34 mouse cellular contexts compared by ENCODE assay signal in the genomic region with DNA sequence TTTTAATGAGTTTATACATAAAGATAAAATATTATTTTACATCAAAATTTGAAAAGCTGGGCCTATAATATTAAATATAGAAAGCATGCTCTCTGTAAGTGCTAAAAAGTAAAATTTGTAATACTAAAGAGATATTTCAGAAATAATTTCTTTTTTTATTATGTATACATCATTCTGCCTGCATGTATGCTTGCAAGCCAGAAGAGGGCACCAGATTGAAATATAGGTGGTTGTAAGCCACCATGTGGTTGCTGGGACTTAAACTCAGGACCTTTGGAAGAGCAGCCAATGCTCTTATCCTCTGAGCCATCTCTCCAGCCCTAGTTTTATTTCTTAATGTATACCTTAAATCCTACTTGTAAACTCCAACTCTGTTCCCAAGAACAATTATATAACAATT.
DNase-seq lines count a peak whose midpoint lies in the region; ATAC-seq and TF ChIP-seq lines count a peak whose summit lies in the region.
"Had no signal": no experiment of that assay in that cellular context is flagged by ENCODE, and none has a peak within 500 bp of the region (broad histone marks: within the 10 kb centered on the region; RNA-seq: fewer than 3 reads in every experiment).

No protein-coding gene starts in this region.

- H3K4me1 ChIP-seq in intestine, postnatal 0 days (replicated peaks; ENCODE audit: control insufficient read depth, insufficient read depth, low read length) = no peaks in the 10 kb centered on the region
- H3K4me1 ChIP-seq in intestine, embryonic 16.5 days (ENCODE audit: control insufficient read depth, insufficient read depth, low read length) = no peaks in the 10 kb centered on the region
- no peaks in the 10 kb centered on the region for H3K4me1 ChIP-seq in lung, embryonic 14.5 days (ENCODE audit: insufficient read depth)
- no peaks in the 10 kb centered on the region for H3K4me1 ChIP-seq in E14TG2a.4 (replicated peaks; ENCODE audit: low read depth, low read length)
- H3K4me1 ChIP-seq: embryonic facial prominence, embryonic 12.5 days; hindbrain, embryonic 12.5 days; intestine, embryonic 15.5 days; limb, embryonic 10.5 days; limb, embryonic 15.5 days; lung, embryonic 15.5 days; midbrain, embryonic 13.5 days had no signal

- no peak overlapping the region for H3K27ac ChIP-seq in intestine, postnatal 0 days (ENCODE audit: low read depth, low read length)
- no peak overlapping the region for H3K27ac ChIP-seq in intestine, embryonic 16.5 days (ENCODE audit: low read length)
- H3K27ac ChIP-seq in lung, embryonic 14.5 days (ENCODE audit: low read depth) = no peak overlapping the region
- H3K27ac ChIP-seq: embryonic facial prominence, embryonic 12.5 days; hindbrain, embryonic 12.5 days; hindbrain, postnatal 0 days; intestine, embryonic 15.5 days; limb, embryonic 10.5 days; limb, embryonic 15.5 days; liver, embryonic 14.5 days; lung, embryonic 15.5 days; macrophage; midbrain, embryonic 13.5 days had no signal

- no peak overlapping the region for H3K4me2 ChIP-seq in intestine, postnatal 0 days (replicated peaks; ENCODE audit: low read depth)
- H3K4me2 ChIP-seq in intestine, embryonic 16.5 days (ENCODE audit: low read depth, low read length) = no peak overlapping the region
- no peak overlapping the region for H3K4me2 ChIP-seq in lung, embryonic 14.5 days
- H3K4me2 ChIP-seq: embryonic facial prominence, embryonic 12.5 days; heart, embryonic 11.5 days; hindbrain, embryonic 12.5 days; intestine, embryonic 15.5 days; limb, embryonic 15.5 days; lung, embryonic 15.5 days; midbrain, embryonic 13.5 days had no signal

- H3K9ac ChIP-seq in intestine, postnatal 0 days (ENCODE audit: low read depth, low read length) = no peak overlapping the region
- H3K9ac ChIP-seq in intestine, embryonic 16.5 days (ENCODE audit: low read depth, low read length) = no peak overlapping the region
- no peak overlapping the region for H3K9ac ChIP-seq in lung, embryonic 14.5 days
- H3K9ac ChIP-seq: embryonic facial prominence, embryonic 12.5 days; hindbrain, embryonic 12.5 days; intestine, embryonic 15.5 days; limb, embryonic 15.5 days; liver, embryonic 14.5 days; lung, embryonic 15.5 days; midbrain, embryonic 13.5 days had no signal

- peak; percentile 28; the same call in 1 of the 2 replicates for TF ChIP-seq CTCF in intestine, postnatal 0 days (IDR thresholded peaks at IDR 0.05; ENCODE audit: low read depth)
- TF ChIP-seq CTCF in lung, embryonic 14.5 days (IDR thresholded peaks at IDR 0.05; ENCODE audit: low read depth) = 0 out of 2 replicates have a peak, but pooled peaks have one; percentile 15
- peak; percentile 18 for TF ChIP-seq CTCF in E14TG2a.4 (conservative IDR thresholded peaks at IDR 0.05; ENCODE audit: low read length)

- no peaks in the 10 kb centered on the region for H3K9me3 ChIP-seq in intestine, postnatal 0 days (ENCODE audit: control insufficient read depth)
- H3K9me3 ChIP-seq in intestine, embryonic 16.5 days (ENCODE audit: control insufficient read depth, low read length) = no peaks in the 10 kb centered on the region
- H3K9me3 ChIP-seq in lung, embryonic 14.5 days (ENCODE audit: low read depth, low read length) = no peaks in the 10 kb centered on the region
- no peaks in the 10 kb centered on the region for H3K9me3 ChIP-seq in E14TG2a.4 (ENCODE audit: low read length)
- H3K9me3 ChIP-seq: embryonic facial prominence, embryonic 12.5 days; G1E; hindbrain, embryonic 12.5 days; intestine, embryonic 15.5 days; limb, embryonic 10.5 days; limb, embryonic 15.5 days; lung, embryonic 15.5 days; midbrain, embryonic 13.5 days had no signal

- H3K4me3 ChIP-seq in intestine, postnatal 0 days (ENCODE audit: low read depth, low read length) = no peak overlapping the region
- H3K4me3 ChIP-seq in intestine, embryonic 16.5 days (ENCODE audit: low read length) = no peak overlapping the region
- H3K4me3 ChIP-seq in lung, embryonic 14.5 days (ENCODE audit: low read depth, low read length) = no peak overlapping the region
- no peak overlapping the region for H3K4me3 ChIP-seq in E14TG2a.4 (replicated peaks; ENCODE audit: low read length)
- H3K4me3 ChIP-seq: embryonic facial prominence, embryonic 12.5 days; hindbrain, embryonic 12.5 days; intestine, embryonic 15.5 days; limb, embryonic 10.5 days; limb, embryonic 15.5 days; lung, embryonic 15.5 days; midbrain, embryonic 13.5 days had no signal

- H3K36me3 ChIP-seq in intestine, postnatal 0 days (ENCODE audit: control insufficient read depth, insufficient read depth) = no peaks in the 10 kb centered on the region
- H3K36me3 ChIP-seq in intestine, embryonic 16.5 days (ENCODE audit: control insufficient read depth, insufficient read depth, low read length) = no peaks in the 10 kb centered on the region
- H3K36me3 ChIP-seq in lung, embryonic 14.5 days (ENCODE audit: insufficient read depth) = no peaks in the 10 kb centered on the region
- H3K36me3 ChIP-seq in E14TG2a.4 (ENCODE audit: insufficient read depth, low read length) = no peaks in the 10 kb centered on the region
- H3K36me3 ChIP-seq: embryonic facial prominence, embryonic 12.5 days; G1E; hindbrain, embryonic 12.5 days; intestine, embryonic 15.5 days; limb, embryonic 10.5 days; limb, embryonic 15.5 days; lung, embryonic 15.5 days; midbrain, embryonic 13.5 days had no signal

- peak; percentile 4 for DNase-seq in lung, embryonic 14.5 days
- no peak for DNase-seq in lung, postnatal 10 days
- peak; percentile 23 for DNase-seq in ZHBTc4 (ENCODE audit: low read depth, low spot score)
- DNase-seq in cerebellum, postnatal 4 days (ENCODE audit: low spot score in 2 of 2) = no peak
- DNase-seq: adrenal gland, adult 2 months; adrenal gland, postnatal 36 days; cerebellum, adult 2 months; cerebellum, postnatal 36 days; embryo, embryonic 11 days; gastrocnemius, postnatal 10 days; heart, postnatal 36 days; kidney, postnatal 25 days; right cerebral cortex, postnatal 25 days; thymus, adult 18-20 months; thymus, postnatal 25 days had no signal

- no peaks in the 10 kb centered on the region for H3K27me3 ChIP-seq in intestine, postnatal 0 days (replicated peaks; ENCODE audit: control insufficient read depth, insufficient read depth, low read length)
- no peaks in the 10 kb centered on the region for H3K27me3 ChIP-seq in intestine, embryonic 16.5 days (replicated peaks; ENCODE audit: control insufficient read depth, insufficient read depth, low read length)
- H3K27me3 ChIP-seq in lung, embryonic 14.5 days (ENCODE audit: insufficient read depth, low read length) = no peaks in the 10 kb centered on the region
- no peaks in the 10 kb centered on the region for H3K27me3 ChIP-seq in E14TG2a.4 (ENCODE audit: insufficient read depth, low read length)
- H3K27me3 ChIP-seq: embryonic facial prominence, embryonic 12.5 days; hindbrain, embryonic 12.5 days; intestine, embryonic 15.5 days; limb, embryonic 15.5 days; lung, embryonic 15.5 days; midbrain, embryonic 13.5 days had no signal

- no peak for ATAC-seq in intestine, postnatal 0 days
- ATAC-seq in intestine, embryonic 16.5 days = no peak
- ATAC-seq in lung, embryonic 14.5 days (ENCODE audit: insufficient read depth) = no peak
- no peak for ATAC-seq in granulocyte monocyte progenitor cell, adult 5-6 weeks (replicated peaks; ENCODE audit: poor library complexity, severe bottlenecking)
- ATAC-seq: activated CD4-positive, CD25-positive, alpha-beta regulatory T cell, adult 4 months; CD4-positive, CD25-positive, alpha-beta regulatory T cell, adult 4 months; forebrain, embryonic 14.5 days; hindbrain, postnatal 0 days; intestine, embryonic 15.5 days; midbrain, embryonic 13.5 days had no signal

Comparison
In these comparisons a context has a peak if more than half of its experiments do, and no peak if none do; other contexts are left out.
1. DNase-seq: peak in lung, embryonic 14.5 days (single experiment) and ZHBTc4 (single experiment); none in lung, postnatal 10 days (single experiment) and cerebellum, postnatal 4 days (0 of 2).
2. Peak in every context shown above with its lines, with median percentiles within 50 percentile points of each other: CTCF ChIP-seq.